Mouse (Mus musculus) cerebellum, postnatal 25 days (tissue): Measurements from ENCODE around the gene Serpina5.
A peak's percentile ranks its signal among the peaks of the same experiment; 100 is the strongest.
"Not testable (repeated sequence)": the region's sequence is repeated elsewhere in the genome, so short reads cannot be mapped to it uniquely, and the experiment has no call there.

Experiments used
- DNase-seq, 2 experiments: peaks; one replicate each; pipeline ENCODE4 v3.0.0; 2021; ENCODE audit warnings: mixed read lengths in 2 of 2

Gene Serpina5

GRCm38 (mm10) chr12:104100768-104101167 lies at the start of gene Serpina5:
Gene Serpina5 (plus strand): TSS chr12:104101113.
- DNase-seq, result no peak

- DNase-seq, result no peak
Observed at GRCm38 (mm10) chr12:104053995-104054394, 46.9 kb upstream of the Serpina5 start.

GRCm38 (mm10) chr12:104055755-104056154 lies 45.2 kb upstream of the Serpina5 start:
- no peak for DNase-seq

GRCm38 (mm10) chr12:104057050-104057449 lies 43.9 kb upstream of the Serpina5 start:
- DNase-seq, result peak; percentile 54 to 75

GRCm38 (mm10) chr12:104057531-104057930 lies 43.4 kb upstream of the Serpina5 start:
- peak in 1 of 2 experiments; percentile 6 for DNase-seq

- no peak for DNase-seq
Observed at GRCm38 (mm10) chr12:104060126-104060525, 40.8 kb upstream of the Serpina5 start.

- no peak for DNase-seq
Observed at GRCm38 (mm10) chr12:104061862-104062261, 39.1 kb upstream of the Serpina5 start.

GRCm38 (mm10) chr12:104064532-104064931 lies 36.4 kb upstream of the Serpina5 start:
- DNase-seq, result no peak

- DNase-seq, result no peak
Observed at GRCm38 (mm10) chr12:104064996-104065395, 35.9 kb upstream of the Serpina5 start.

GRCm38 (mm10) chr12:104066241-104066640 lies 34.7 kb upstream of the Serpina5 start:
- peak; percentile 45 to 73 for DNase-seq

GRCm38 (mm10) chr12:104067549-104067948 lies 33.4 kb upstream of the Serpina5 start:
- DNase-seq, result peak; percentile 30 to 68

GRCm38 (mm10) chr12:104069620-104070019 lies 31.3 kb upstream of the Serpina5 start:
- DNase-seq, result peak; percentile 73 to 89

- DNase-seq, result no peak
Observed at GRCm38 (mm10) chr12:104071708-104072107, 29.2 kb upstream of the Serpina5 start.

GRCm38 (mm10) chr12:104072286-104072685 lies 28.6 kb upstream of the Serpina5 start:
- no peak for DNase-seq

- DNase-seq, result no peak
Observed at GRCm38 (mm10) chr12:104090119-104090518, 10.8 kb upstream of the Serpina5 start.

- DNase-seq, result no peak
Observed at GRCm38 (mm10) chr12:104091303-104091702, 9.6 kb upstream of the Serpina5 start.

GRCm38 (mm10) chr12:104105847-104106246 lies 4.9 kb downstream of the Serpina5 start:
- DNase-seq, result no peak

- DNase-seq, result no peak
Observed at GRCm38 (mm10) chr12:104106919-104107318, 6.0 kb downstream of the Serpina5 start.

- no peak for DNase-seq
Observed at GRCm38 (mm10) chr12:104108507-104108906, 7.6 kb downstream of the Serpina5 start.

- DNase-seq, result not testable (repeated sequence)
Observed at GRCm38 (mm10) chr12:104112333-104112732, 11.4 kb downstream of the Serpina5 start, which contains the start of gene Serpina3a. Gene Serpina3a (plus strand): TSS chr12:104112724.

- DNase-seq, result no peak
Observed at GRCm38 (mm10) chr12:104114921-104115579, 14.1 kb downstream of the Serpina5 start.

GRCm38 (mm10) chr12:104123097-104123496 lies 22.2 kb downstream of the Serpina5 start:
- DNase-seq, result no peak

GRCm38 (mm10) chr12:104123996-104124395 lies 23.1 kb downstream of the Serpina5 start:
- no peak for DNase-seq

- DNase-seq, result no peak
Observed at GRCm38 (mm10) chr12:104125021-104125560, 24.2 kb downstream of the Serpina5 start.

GRCm38 (mm10) chr12:104127696-104128095 lies 26.8 kb downstream of the Serpina5 start, which contains the start of gene Serpina3b:
Gene Serpina3b (plus strand): TSS chr12:104127996.
- no peak for DNase-seq
